Mouse (Mus musculus) limb, embryonic 10.5 days (tissue): ENCODE results near the gene Olfr545. TPM values are rescaled to one million over a fixed set of nuclear protein-coding genes. Genes with fewer than 3 reads are reported as not detected.

Experiments
- DNase-seq: peaks from one replicate; pipeline ENCODE4 v3.0.0-alpha.2; 2017; ENCODE audit warnings: low spot score
- H3K27ac ChIP-seq: fragments of 300-500 bp; sonication (generic); 2 replicates; pipeline ENCODE4 v1.5.1; 2016; ENCODE audit warnings: mild to moderate bottlenecking
- H3K27me3 ChIP-seq: fragments of 300-500 bp; sonication (generic); 2 replicates; pipeline ENCODE4 v1.6.1; 2016; ENCODE audit warnings: low read depth, mild to moderate bottlenecking; ENCODE audit not compliant: poor library complexity, severe bottlenecking
- H3K36me3 ChIP-seq: fragments of 300-500 bp; sonication (generic); 2 replicates; pipeline ENCODE4 v1.6.1; 2016; ENCODE audit warnings: mild to moderate bottlenecking, moderate library complexity
- H3K4me1 ChIP-seq: fragments of 300-500 bp; sonication (generic); 2 replicates; pipeline ENCODE4 v1.6.1; 2016
- H3K4me3 ChIP-seq: fragments of 300-500 bp; sonication (generic); 2 replicates; pipeline ENCODE4 v1.5.1; 2016; ENCODE audit warnings: mild to moderate bottlenecking, moderate library complexity
- H3K9me3 ChIP-seq: fragments of 300-500 bp; sonication (generic); replicated peaks from 2 replicates; pipeline ENCODE4 v1.6.1; 2016; ENCODE audit warnings: mild to moderate bottlenecking
- WGBS: fragments of 180-500 bp; shearing (Covaris S2); methylation state at CpG from one replicate; pipeline ENCODE4 v1.1.7; 2016; 5-methylcytosine and 5-hydroxymethylcytosine counted together
- polyA plus RNA-seq: library from polyadenylated mRNA; unstranded; fragments of >200 nt; fragmentation: Nextera tagmentation; extraction: Ambion mirVana; gene quantifications from 2 replicates; pipeline ENCODE4 v1.2.1, GENCODE M21; 2016

Gene Olfr545
- polyA plus RNA-seq, 1 experiment from 2014 or later: 0.21 TPM

GRCm38 (mm10) chr7:102476601-102477000, 22.8 kb downstream of the Olfr545 start:
- no peak overlapping the region for H3K4me3 ChIP-seq
- H3K36me3 ChIP-seq: 0 out of 2 replicates have a peak, but pooled peaks cover 6% of the 10 kb centered on the region
- no peak overlapping the region for H3K27ac ChIP-seq
- no peaks in the 10 kb centered on the region for H3K27me3 ChIP-seq
- 93% methylated on average over 5 of the region's 5 CpGs for WGBS
- no peaks in the 10 kb centered on the region for H3K9me3 ChIP-seq
- no peak for DNase-seq
- H3K4me1 ChIP-seq: peaks cover 3% of the 10 kb centered on the region; the same call in 1 of the 2 replicates

- H3K9me3 ChIP-seq: no peaks in the 10 kb centered on the region
- no peak overlapping the region for H3K4me3 ChIP-seq
- no peak for DNase-seq
- WGBS: 60% methylated on average over 5 of the region's 5 CpGs
- H3K36me3 ChIP-seq: peaks cover 43% of the 10 kb centered on the region
- peaks cover 3% of the 10 kb centered on the region; the same call in 1 of the 2 replicates for H3K4me1 ChIP-seq
- no peak overlapping the region for H3K27ac ChIP-seq
- H3K27me3 ChIP-seq: no peaks in the 10 kb centered on the region
Measured at GRCm38 (mm10) chr7:102472675-102473074, 26.7 kb downstream of the Olfr545 start.

GRCm38 (mm10) chr7:102467566-102467965, 31.8 kb downstream of the Olfr545 start:
- no peaks in the 10 kb centered on the region for H3K9me3 ChIP-seq
- DNase-seq: no peak
- H3K4me3 ChIP-seq: no peak overlapping the region
- H3K27me3 ChIP-seq: no peaks in the 10 kb centered on the region
- H3K27ac ChIP-seq: no peak overlapping the region
- WGBS: 93% methylated on average over 8 of the region's 8 CpGs
- H3K36me3 ChIP-seq: peaks cover 88% of the 10 kb centered on the region
- H3K4me1 ChIP-seq: peaks cover under 1% of the 10 kb centered on the region; the same call in 1 of the 2 replicates

DNA sequence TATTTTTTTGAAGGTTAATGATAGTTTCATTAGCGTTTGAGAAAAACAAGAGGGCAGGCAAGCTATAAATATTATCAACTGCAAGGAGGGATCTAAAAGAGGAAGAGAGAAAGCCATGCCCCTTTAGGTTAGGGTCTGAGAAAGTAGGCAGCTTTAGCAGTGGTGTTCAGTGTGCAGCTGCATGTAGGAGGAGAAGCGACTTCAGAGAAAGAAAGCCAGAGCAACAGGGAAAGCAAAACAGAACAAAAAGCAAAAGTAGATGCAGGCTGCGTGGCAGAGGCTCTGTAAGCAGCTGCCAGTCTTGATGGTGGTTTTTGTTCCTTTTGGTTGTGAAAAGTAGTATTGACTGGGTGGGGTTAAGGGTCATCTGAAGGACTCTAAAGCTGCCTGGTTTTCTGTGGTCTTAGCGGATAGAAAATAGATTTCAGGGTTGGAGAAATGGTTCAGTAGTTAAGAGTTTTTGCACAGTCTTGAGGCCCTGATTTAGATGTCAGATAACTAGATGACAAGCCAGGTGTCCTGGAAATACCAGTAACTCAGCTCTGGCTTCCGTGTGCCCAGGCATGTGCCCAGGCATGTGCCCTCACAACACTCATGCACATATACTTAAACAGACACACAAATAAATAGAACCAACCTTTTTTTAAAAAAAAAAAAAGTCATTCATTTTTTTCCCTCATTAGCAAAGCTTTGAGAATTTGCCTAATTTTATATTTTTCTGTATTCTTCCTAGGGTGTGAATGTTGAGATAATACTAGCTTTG, 40.6 kb downstream of the Olfr545 start:
- no peak overlapping the region for H3K27ac ChIP-seq
- no peaks in the 10 kb centered on the region for H3K27me3 ChIP-seq
- WGBS: 92% methylated on average over 5 of the region's 5 CpGs
- DNase-seq: no peak
- no peaks in the 10 kb centered on the region for H3K9me3 ChIP-seq
- no peak overlapping the region for H3K4me3 ChIP-seq
- H3K36me3 ChIP-seq: peaks cover 98% of the 10 kb centered on the region
- H3K4me1 ChIP-seq: no peaks in the 10 kb centered on the region

DNA sequence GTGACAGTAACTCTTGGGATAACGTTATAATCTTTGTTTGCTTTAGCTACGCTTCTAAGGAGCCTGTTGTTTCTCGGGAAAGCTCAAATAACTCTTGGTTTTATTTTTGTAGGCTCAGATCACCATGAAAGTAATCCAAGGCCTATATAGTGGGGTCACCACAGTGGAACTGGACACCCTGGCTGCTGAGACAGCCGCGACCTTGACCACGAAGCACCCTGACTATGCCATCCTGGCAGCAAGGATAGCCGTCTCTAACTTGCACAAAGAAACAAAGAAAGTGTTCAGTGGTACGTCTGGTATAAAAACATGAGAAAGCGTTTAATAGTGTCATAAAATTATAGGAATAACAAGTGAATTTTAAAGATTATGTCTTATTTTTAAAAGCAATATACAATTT, 52.9 kb downstream of the Olfr545 start:
- Histone ChIP-seq H3K27ac (no peak overlapping the region), H3K36me3 (peaks cover 79% of the 10 kb centered on the region), H3K4me1 (peaks cover 18% of the 10 kb centered on the region), H3K9me3 (no peaks in the 10 kb centered on the region), H3K4me3 (no peak overlapping the region), H3K27me3 (no peaks in the 10 kb centered on the region)
- no peak for DNase-seq
- 95% methylated on average over 9 of the region's 9 CpGs for WGBS

DNA sequence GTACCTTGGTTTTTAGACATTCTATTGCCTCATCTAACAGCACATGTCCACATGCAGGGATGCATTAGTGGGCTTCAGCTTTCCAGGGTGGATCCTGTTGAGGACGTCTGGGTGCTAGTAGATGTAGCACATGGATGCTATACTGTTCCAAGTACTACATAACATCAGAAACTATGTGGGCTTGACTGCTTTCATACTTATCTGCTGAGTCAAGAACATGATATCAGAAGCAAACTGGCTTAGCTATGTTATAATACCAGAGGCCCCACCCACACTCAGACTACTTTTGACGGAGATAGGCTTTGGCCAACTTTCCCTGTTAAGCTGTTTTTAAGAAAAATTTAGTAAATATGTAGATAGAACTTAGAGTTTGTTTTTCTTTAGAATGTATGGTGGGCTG, 55.1 kb downstream of the Olfr545 start:
- 91% methylated on average over 2 of the region's 2 CpGs for WGBS
- H3K4me1 ChIP-seq: peaks cover 18% of the 10 kb centered on the region
- DNase-seq: no peak
- peaks cover 57% of the 10 kb centered on the region for H3K36me3 ChIP-seq
- no peak overlapping the region for H3K27ac ChIP-seq
- no peaks in the 10 kb centered on the region for H3K9me3 ChIP-seq
- no peak overlapping the region for H3K4me3 ChIP-seq
- H3K27me3 ChIP-seq: peaks cover 4% of the 10 kb centered on the region; the same call in 1 of the 2 replicates

DNA sequence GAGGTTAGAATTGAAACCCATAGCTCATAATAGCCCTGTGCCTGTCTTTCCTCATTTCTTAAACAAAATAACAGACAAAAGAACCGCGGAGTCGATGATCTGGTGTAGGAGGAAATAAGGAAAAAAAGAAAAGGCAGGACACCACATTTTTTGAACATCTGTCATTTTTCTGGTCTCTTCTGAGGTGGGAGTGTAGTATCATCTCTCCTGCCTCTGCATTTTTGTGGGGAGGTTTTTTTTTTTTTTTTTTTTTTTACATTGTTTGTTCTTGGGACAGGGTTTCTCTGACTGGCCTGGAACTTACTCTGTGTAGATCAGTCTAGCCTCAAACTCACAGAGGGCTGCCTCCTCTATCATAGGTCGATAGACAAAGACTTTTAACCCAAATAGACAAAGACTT, 56.9 kb downstream of the Olfr545 start:
- Histone ChIP-seq H3K9me3 (no peaks in the 10 kb centered on the region), H3K36me3 (peaks cover 39% of the 10 kb centered on the region), H3K27ac (peak overlapping the region; percentile 98), H3K27me3 (peaks cover 10% of the 10 kb centered on the region; the same call in 1 of the 2 replicates), H3K4me1 (peaks cover 18% of the 10 kb centered on the region), H3K4me3 (peak overlapping the region; percentile 90)
- no peak for DNase-seq
- 4% methylated on average over 4 of the region's 4 CpGs for WGBS

GRCm38 (mm10) chr7:102441657-102442391, 57.5 kb downstream of the Olfr545 start, which contains the start of gene Rrm1:
Rrm1 (plus strand) TSS chr7:102441695.
- WGBS: under 1% methylated on average over 56 of the region's 56 CpGs
- H3K9me3 ChIP-seq: no peaks in the 10 kb centered on the region
- peak within 1 kb of the TSS; percentile 90 for H3K4me3 ChIP-seq
- peaks cover 15% of the 10 kb centered on the region for H3K27me3 ChIP-seq
- H3K36me3 ChIP-seq: peaks cover 33% of the 10 kb centered on the region
- peaks cover 18% of the 10 kb centered on the region for H3K4me1 ChIP-seq
- peak; percentile 95 for DNase-seq
- peak within 1 kb of the TSS; percentile 98 for H3K27ac ChIP-seq

Other genes starting within 250 kb of the Olfr545 start
- gene Rhog, start 243.5 kb downstream of the Olfr545 start, polyA plus RNA-seq: 52.5 and 55.4 TPM in 2 replicates
- 10.7 and 14.5 TPM in 2 replicates for gene Stim1, start 231.8 kb downstream of the Olfr545 start, polyA plus RNA-seq
- 269 and 280 TPM in 2 replicates for gene Rrm1, start 57.9 kb downstream of the Olfr545 start, polyA plus RNA-seq
- 0.24 and 0.33 TPM in 2 replicates for gene Olfr543, start 17.9 kb downstream of the Olfr545 start, polyA plus RNA-seq
- gene Olfr544, start 11.3 kb downstream of the Olfr545 start, polyA plus RNA-seq: 0.06 and 0.10 TPM in 2 replicates
- not detected in 2 replicates for gene Olfr547, start 35.2 kb upstream of the Olfr545 start, polyA plus RNA-seq
- gene Olfr548-ps1, start 41.3 kb upstream of the Olfr545 start, polyA plus RNA-seq: not detected in 2 replicates
- not detected in 2 replicates for gene Olfr549, start 50.3 kb upstream of the Olfr545 start, polyA plus RNA-seq
- 0.39 and 0.48 TPM in 2 replicates for gene Trim21, start 65.9 kb upstream of the Olfr545 start, polyA plus RNA-seq
- gene Olfr550, start 71.9 kb upstream of the Olfr545 start, polyA plus RNA-seq: not detected in 2 replicates
- not detected in 2 replicates for gene Olfr551, start 92.3 kb upstream of the Olfr545 start, polyA plus RNA-seq
- gene Olfr552, start 98.2 kb upstream of the Olfr545 start, polyA plus RNA-seq: not detected in 2 replicates
- gene Olfr553, start 118.6 kb upstream of the Olfr545 start, polyA plus RNA-seq: not detected in 2 replicates
- gene Olfr554, start 138.9 kb upstream of the Olfr545 start, polyA plus RNA-seq: not detected in 2 replicates
- not detected in 2 replicates for gene Olfr555, start 159.2 kb upstream of the Olfr545 start, polyA plus RNA-seq
- not detected in 2 replicates for gene Olfr556, start 165.3 kb upstream of the Olfr545 start, polyA plus RNA-seq
- gene Trim68, start 187.8 kb upstream of the Olfr545 start, polyA plus RNA-seq: 7.8 and 13.0 TPM in 2 replicates
- not detected in 2 replicates for gene Olfr557, start 196.3 kb upstream of the Olfr545 start, polyA plus RNA-seq
- gene Olfr558, start 202.6 kb upstream of the Olfr545 start, polyA plus RNA-seq: not detected in 2 replicates
- gene Olfr33, start 219.5 kb upstream of the Olfr545 start, polyA plus RNA-seq: not detected in 2 replicates
- gene Olfr559, start 227.9 kb upstream of the Olfr545 start, polyA plus RNA-seq: not detected in 2 replicates